Mouse (Mus musculus): ENCODE data around the gene Limd1. TPM values are rescaled to one million over a fixed set of nuclear protein-coding genes. Genes with fewer than 3 reads are reported as not detected.

Limd1 gene
- polyA plus RNA-seq, 1 experiment from 2014 or later = 51.5 TPM

DNA sequence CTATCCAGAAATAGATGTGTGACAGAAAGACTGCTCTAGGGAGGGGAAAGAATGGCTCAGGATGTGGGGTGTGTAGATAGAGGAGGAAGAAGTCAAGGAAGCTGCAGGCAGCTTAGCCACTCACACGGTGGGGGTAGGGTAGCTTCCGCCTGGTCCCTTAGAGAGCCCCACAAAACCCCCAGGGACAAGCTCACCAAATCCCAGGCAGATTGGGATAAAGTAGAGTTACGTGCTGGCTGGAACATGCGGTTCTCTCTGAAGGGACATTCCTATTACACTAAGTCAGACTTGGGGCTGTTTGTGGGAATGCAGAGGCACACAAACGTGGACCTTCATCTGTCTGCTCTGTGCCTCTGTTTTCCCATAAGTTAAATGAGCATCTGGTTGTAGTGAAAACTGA is 12.4 kb downstream of the Limd1 start:
- peak; percentile 45 for ATAC-seq
- 61% methylated on average over 5 of the region's 5 CpGs for WGBS
- peak overlapping the region; percentile 60 for H3K27ac ChIP-seq (ENCODE audit: low read length)

GRCm38 (mm10) chr9:123491917-123492585 is 13.5 kb downstream of the Limd1 start:
- H3K36me3 ChIP-seq (ENCODE audit: control insufficient read depth, insufficient read depth, low read length) = no peaks in the 10 kb centered on the region; the same call in 1 of the 2 replicates
- no peaks in the 10 kb centered on the region for H3K9me3 ChIP-seq (ENCODE audit: control insufficient read depth, low read length)
- 66% methylated on average over 9 of the region's 9 CpGs for WGBS
- no peaks in the 10 kb centered on the region for H3K27me3 ChIP-seq (replicated peaks; ENCODE audit: control insufficient read depth, insufficient read depth, low read length)
- peak overlapping the region; percentile 15; the same call in 1 of the 2 replicates for H3K9ac ChIP-seq (ENCODE audit: low read depth, low read length)
- peak; percentile 49 for ATAC-seq
- no peak overlapping the region for H3K4me2 ChIP-seq (ENCODE audit: low read depth, low read length)
- H3K4me3 ChIP-seq (ENCODE audit: low read length) = no peak overlapping the region
- H3K4me1 ChIP-seq (ENCODE audit: control insufficient read depth, insufficient read depth, low read length) = peaks cover 40% of the 10 kb centered on the region
- H3K27ac ChIP-seq (ENCODE audit: low read length) = peak overlapping the region; percentile 38; the same call in 1 of the 2 replicates

More for the DNA sequence above, 12.4 kb downstream of the Limd1 start:
- H3K4me1 ChIP-seq (ENCODE audit: control insufficient read depth, insufficient read depth, low read length) = peaks cover 48% of the 10 kb centered on the region
- H3K27me3 ChIP-seq (replicated peaks; ENCODE audit: control insufficient read depth, insufficient read depth, low read length) = no peaks in the 10 kb centered on the region
- no peak overlapping the region for H3K9ac ChIP-seq (ENCODE audit: low read depth, low read length)
- H3K4me2 ChIP-seq (ENCODE audit: low read depth, low read length) = 0 out of 2 replicates have a peak overlapping the region, but pooled peaks have one; percentile 0
- H3K36me3 ChIP-seq (ENCODE audit: control insufficient read depth, insufficient read depth, low read length) = peaks cover 3% of the 10 kb centered on the region; the same call in 1 of the 2 replicates
- H3K4me3 ChIP-seq (ENCODE audit: low read length) = no peak overlapping the region
- no peaks in the 10 kb centered on the region for H3K9me3 ChIP-seq (ENCODE audit: control insufficient read depth, low read length)

- H3K4me2 ChIP-seq (ENCODE audit: low read depth, low read length) = peak overlapping the region; percentile 29
- H3K9me3 ChIP-seq (ENCODE audit: control insufficient read depth, low read length) = no peaks in the 10 kb centered on the region
- peak; percentile 77 for ATAC-seq
- H3K9ac ChIP-seq (ENCODE audit: low read depth, low read length) = no peak overlapping the region; the same call in 1 of the 2 replicates
- H3K36me3 ChIP-seq (ENCODE audit: control insufficient read depth, insufficient read depth, low read length) = no peaks in the 10 kb centered on the region
- H3K27ac ChIP-seq (ENCODE audit: low read length) = peak overlapping the region; percentile 48; the same call in 1 of the 2 replicates
- H3K4me1 ChIP-seq (ENCODE audit: control insufficient read depth, insufficient read depth, low read length) = peaks cover 25% of the 10 kb centered on the region
- no peak overlapping the region for H3K4me3 ChIP-seq (ENCODE audit: low read length)
- H3K27me3 ChIP-seq (replicated peaks; ENCODE audit: control insufficient read depth, insufficient read depth, low read length) = no peaks in the 10 kb centered on the region
- 18% methylated on average over 13 of the region's 13 CpGs for WGBS
These were observed 18.2 kb downstream of the Limd1 start for GRCm38 (mm10) chr9:123496665-123497064.

GRCm38 (mm10) chr9:123497906-123498305 is 19.4 kb downstream of the Limd1 start:
- no peak overlapping the region for H3K27ac ChIP-seq (ENCODE audit: low read length)
- H3K4me1 ChIP-seq (ENCODE audit: control insufficient read depth, insufficient read depth, low read length) = peaks cover 14% of the 10 kb centered on the region
- H3K27me3 ChIP-seq (replicated peaks; ENCODE audit: control insufficient read depth, insufficient read depth, low read length) = no peaks in the 10 kb centered on the region
- 71% methylated on average over 5 of the region's 5 CpGs for WGBS
- no peak overlapping the region for H3K4me2 ChIP-seq (ENCODE audit: low read depth, low read length)
- H3K4me3 ChIP-seq (ENCODE audit: low read length) = no peak overlapping the region
- no peak for ATAC-seq
- no peaks in the 10 kb centered on the region for H3K36me3 ChIP-seq (ENCODE audit: control insufficient read depth, insufficient read depth, low read length)
- H3K9ac ChIP-seq (ENCODE audit: low read depth, low read length) = no peak overlapping the region
- H3K9me3 ChIP-seq (ENCODE audit: control insufficient read depth, low read length) = no peaks in the 10 kb centered on the region

GRCm38 (mm10) chr9:123500480-123500879 is 22.0 kb downstream of the Limd1 start:
- Histone ChIP-seq H3K36me3 (ENCODE audit: control insufficient read depth, insufficient read depth, low read length) (no peaks in the 10 kb centered on the region), H3K4me2 (ENCODE audit: low read depth, low read length) (no peak overlapping the region), H3K9me3 (ENCODE audit: control insufficient read depth, low read length) (no peaks in the 10 kb centered on the region), H3K4me3 (ENCODE audit: low read length) (no peak overlapping the region), H3K9ac (ENCODE audit: low read depth, low read length) (no peak overlapping the region), H3K4me1 (ENCODE audit: control insufficient read depth, insufficient read depth, low read length) (peaks cover 18% of the 10 kb centered on the region), H3K27me3 (replicated peaks; ENCODE audit: control insufficient read depth, insufficient read depth, low read length) (no peaks in the 10 kb centered on the region), H3K27ac (ENCODE audit: low read length) (no peak overlapping the region)
- WGBS = 83% methylated on average over 4 of the region's 4 CpGs
- no peak for ATAC-seq

DNA sequence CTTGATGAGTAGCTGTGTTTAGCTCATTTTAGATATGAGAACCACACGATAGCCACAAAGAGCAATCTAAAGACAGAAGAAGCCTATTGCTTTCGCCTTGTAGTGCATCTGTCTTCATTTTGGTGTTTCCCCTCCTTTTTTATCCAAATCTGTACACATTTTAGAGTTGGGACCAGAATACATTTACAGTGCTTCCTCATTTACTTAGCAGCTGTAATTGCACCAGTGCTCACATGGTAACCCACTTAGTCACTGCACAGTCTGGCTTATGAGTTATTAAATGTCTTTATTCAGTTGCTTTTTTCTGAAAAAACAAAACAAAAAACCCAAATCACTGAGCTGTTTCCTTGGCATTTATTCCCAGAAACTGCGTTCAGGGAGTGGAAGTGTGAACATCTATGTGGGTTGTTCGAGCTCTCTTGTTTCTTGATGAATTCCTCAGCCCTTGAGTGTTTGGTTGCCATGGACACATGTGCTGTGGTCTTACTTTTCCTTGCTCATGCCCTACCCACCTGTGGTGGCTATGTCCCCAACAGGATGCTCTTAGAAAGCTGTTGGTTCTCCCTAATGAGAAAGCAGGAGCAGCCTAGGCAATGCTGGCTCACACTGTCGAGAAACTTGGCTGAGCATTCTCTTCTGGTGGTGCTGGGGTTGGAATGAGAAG is 24.8 kb downstream of the Limd1 start:
- H3K36me3 ChIP-seq (ENCODE audit: control insufficient read depth, insufficient read depth, low read length) = no peaks in the 10 kb centered on the region
- no peak overlapping the region for H3K4me3 ChIP-seq (ENCODE audit: low read length)
- WGBS = 75% methylated on average over 5 of the region's 5 CpGs
- no peak overlapping the region for H3K27ac ChIP-seq (ENCODE audit: low read length)
- no peaks in the 10 kb centered on the region for H3K27me3 ChIP-seq (replicated peaks; ENCODE audit: control insufficient read depth, insufficient read depth, low read length)
- no peak overlapping the region for H3K9ac ChIP-seq (ENCODE audit: low read depth, low read length)
- no peak for ATAC-seq
- no peak overlapping the region for H3K4me2 ChIP-seq (ENCODE audit: low read depth, low read length)
- H3K4me1 ChIP-seq (ENCODE audit: control insufficient read depth, insufficient read depth, low read length) = peaks cover 22% of the 10 kb centered on the region
- no peaks in the 10 kb centered on the region for H3K9me3 ChIP-seq (ENCODE audit: control insufficient read depth, low read length)

GRCm38 (mm10) chr9:123504325-123504724 is 25.8 kb downstream of the Limd1 start:
- H3K4me3 ChIP-seq (ENCODE audit: low read length) = no peak overlapping the region
- H3K36me3 ChIP-seq (ENCODE audit: control insufficient read depth, insufficient read depth, low read length) = no peaks in the 10 kb centered on the region
- H3K4me1 ChIP-seq (ENCODE audit: control insufficient read depth, insufficient read depth, low read length) = peaks cover 21% of the 10 kb centered on the region
- H3K27me3 ChIP-seq (replicated peaks; ENCODE audit: control insufficient read depth, insufficient read depth, low read length) = no peaks in the 10 kb centered on the region
- no peaks in the 10 kb centered on the region for H3K9me3 ChIP-seq (ENCODE audit: control insufficient read depth, low read length)
- 19% methylated on average over 2 of the region's 2 CpGs for WGBS
- H3K27ac ChIP-seq (ENCODE audit: low read length) = no peak overlapping the region
- H3K4me2 ChIP-seq (ENCODE audit: low read depth, low read length) = no peak overlapping the region
- H3K9ac ChIP-seq (ENCODE audit: low read depth, low read length) = no peak overlapping the region
- 0 out of 2 replicates have a peak, but pooled peaks have one; percentile 39 for ATAC-seq

DNA sequence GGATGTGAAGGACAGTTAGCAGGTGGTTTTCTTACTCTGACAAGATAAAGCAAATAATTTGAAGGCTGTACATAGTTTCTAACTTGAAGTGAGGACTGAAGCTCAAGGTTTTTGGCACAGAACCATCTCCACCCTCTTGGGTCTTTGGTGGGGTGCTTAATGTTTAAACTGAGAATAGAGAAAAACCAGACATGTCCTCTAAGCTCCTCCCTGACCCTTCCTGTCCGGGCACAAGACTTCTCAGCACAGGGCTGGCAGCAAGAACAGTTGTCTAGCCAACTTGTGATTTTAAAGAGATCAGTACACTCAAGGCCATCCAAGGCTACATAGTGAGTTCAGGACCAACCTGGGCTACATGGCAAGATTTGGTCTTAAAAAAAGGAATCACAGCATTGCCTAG is 27.1 kb downstream of the Limd1 start:
- Histone ChIP-seq H3K4me3 (ENCODE audit: low read length) (no peak overlapping the region), H3K9me3 (ENCODE audit: control insufficient read depth, low read length) (no peaks in the 10 kb centered on the region), H3K27me3 (replicated peaks; ENCODE audit: control insufficient read depth, insufficient read depth, low read length) (no peaks in the 10 kb centered on the region), H3K36me3 (ENCODE audit: control insufficient read depth, insufficient read depth, low read length) (no peaks in the 10 kb centered on the region), H3K27ac (ENCODE audit: low read length) (peak overlapping the region; percentile 38), H3K9ac (ENCODE audit: low read depth, low read length) (no peak overlapping the region), H3K4me2 (ENCODE audit: low read depth, low read length) (no peak overlapping the region), H3K4me1 (ENCODE audit: control insufficient read depth, insufficient read depth, low read length) (peaks cover 29% of the 10 kb centered on the region)
- WGBS = 39% methylated on average over 1 of the region's 1 CpGs
- no peak for ATAC-seq

DNA sequence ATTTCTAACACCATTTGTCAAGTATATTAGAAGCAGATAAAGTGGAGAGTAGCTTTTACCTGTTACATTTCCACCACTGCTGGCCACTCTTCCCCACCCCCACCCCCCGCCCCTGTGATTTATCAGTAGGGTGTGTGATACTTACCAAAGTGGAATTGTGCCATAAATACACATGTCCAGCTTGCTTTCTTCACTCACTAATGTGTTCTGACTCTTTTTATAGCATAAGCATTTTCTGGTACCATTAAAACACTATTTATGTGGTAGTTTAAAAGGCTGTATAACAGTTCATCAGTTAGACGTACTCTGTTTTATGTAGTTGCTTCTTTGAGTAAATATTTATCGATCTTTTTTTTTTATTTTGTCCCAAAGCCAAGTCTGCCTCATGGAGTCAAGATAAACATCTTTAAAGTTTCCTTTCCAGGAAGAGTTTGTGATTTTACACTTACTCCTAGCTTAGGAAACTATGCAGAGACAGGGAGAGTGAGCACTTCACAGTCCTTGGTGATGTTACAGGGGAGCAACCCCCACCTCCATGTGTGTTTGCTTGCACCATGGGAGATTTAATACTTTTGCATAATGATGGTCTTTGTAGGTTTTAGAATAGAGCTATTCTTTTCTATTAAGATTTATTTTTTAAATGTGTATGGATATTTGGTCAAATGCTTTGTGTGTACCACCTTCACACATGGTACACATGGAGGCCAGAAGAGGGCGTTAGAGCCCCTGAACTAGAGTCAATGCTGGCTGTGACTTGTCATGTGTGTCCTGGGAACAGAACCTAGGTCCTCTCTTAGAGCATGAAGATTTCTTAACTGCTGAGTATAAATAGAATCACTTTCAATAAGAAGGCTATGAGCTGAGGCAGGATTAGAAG is 28.0 kb downstream of the Limd1 start:
- Histone ChIP-seq H3K4me3 (ENCODE audit: low read length) (no peak overlapping the region), H3K36me3 (ENCODE audit: control insufficient read depth, insufficient read depth, low read length) (peaks cover 2% of the 10 kb centered on the region), H3K9ac (ENCODE audit: low read depth, low read length) (no peak overlapping the region), H3K4me1 (ENCODE audit: control insufficient read depth, insufficient read depth, low read length) (peaks cover 30% of the 10 kb centered on the region), H3K27me3 (replicated peaks; ENCODE audit: control insufficient read depth, insufficient read depth, low read length) (no peaks in the 10 kb centered on the region), H3K27ac (ENCODE audit: low read length) (peak overlapping the region; percentile 56), H3K9me3 (ENCODE audit: control insufficient read depth, low read length) (no peaks in the 10 kb centered on the region), H3K4me2 (ENCODE audit: low read depth, low read length) (no peak overlapping the region)
- ATAC-seq = peak; percentile 39; the same call in 1 of the 2 replicates
- 44% methylated on average over 4 of the region's 4 CpGs for WGBS
